Mouse (Mus musculus) G1E (cell line): ENCODE results near the gene Zswim3. TPM values are rescaled to one million over a fixed set of nuclear protein-coding genes. Genes with fewer than 3 reads are reported as not detected.

Experiments used
- ATAC-seq: 2 replicates; pipeline ENCODE4 v1.8.0; 2016; ENCODE audit warnings: mild to moderate bottlenecking; ENCODE audit not compliant: insufficient number of reproducible peaks, poor library complexity, low FRiP score, severe bottlenecking; ENCODE audit errors: extremely low read depth
- DNase-seq: peaks from one replicate; pipeline ENCODE4 v3.0.0; 2012; ENCODE audit warnings: low spot score
- H3K27me3 ChIP-seq: 2 replicates; pipeline ENCODE4 v1.6.1; 2012; ENCODE audit warnings: mild to moderate bottlenecking, low read length, inconsistent platforms; ENCODE audit not compliant: insufficient read depth
- H3K36me3 ChIP-seq: replicated peaks from 2 replicates; pipeline ENCODE3; 2012; ENCODE audit warnings: mild to moderate bottlenecking, inconsistent platforms
- H3K4me1 ChIP-seq: 2 replicates; pipeline ENCODE4 v1.6.1; 2012; ENCODE audit warnings: low read depth, low read length, inconsistent platforms, mixed read lengths; ENCODE audit not compliant: insufficient read depth
- H3K4me3 ChIP-seq: 2 replicates; pipeline ENCODE4 v1.5.1; 2012; ENCODE audit warnings: low read depth, mild to moderate bottlenecking, inconsistent platforms, low read length, moderate library complexity, mixed read lengths
- H3K9me3 ChIP-seq: replicated peaks from 2 replicates; pipeline ENCODE4 v1.6.1; 2012; ENCODE audit warnings: inconsistent platforms
- CTCF ChIP-seq: IDR thresholded peaks from 2 replicates; pipeline ENCODE4 v1.5.1; 2012; ENCODE audit warnings: low read depth, low read length, inconsistent platforms, mixed read lengths
- GATA1 ChIP-seq: IDR thresholded peaks from 2 replicates; pipeline ENCODE4 v1.6.1; 2012; ENCODE audit warnings: borderline replicate concordance, low read length, inconsistent platforms, mixed read lengths
- GATA2 ChIP-seq: IDR thresholded peaks from 2 replicates; pipeline ENCODE4 v1.6.1; 2012; ENCODE audit warnings: low read depth, low read length, inconsistent platforms, borderline replicate concordance
- POLR2AphosphoS5 ChIP-seq: IDR thresholded peaks from 2 replicates; pipeline ENCODE4 v1.6.1; 2012; ENCODE audit warnings: low read depth, low read length, inconsistent platforms; ENCODE audit not compliant: insufficient replicate concordance
- TAL1 ChIP-seq: conservative IDR thresholded peaks from 2 replicates; pipeline ENCODE4 v1.6.1; 2012; ENCODE audit warnings: low read depth, low read length, inconsistent platforms, mixed read lengths
- polyA plus RNA-seq: library from polyadenylated mRNA; stranded (reverse); fragments of >175 nt; gene quantifications from 2 replicates; pipeline ENCODE4 v1.2.3, GENCODE M21; 2012
- total RNA-seq, 2 experiments: library from RNA; stranded (forward) in 1 of 2; stranded (reverse) in 1 of 2; fragments of 200-1000 nt in 1 of 2; fragments of >200 nt in 1 of 2; fragmentation: Nextera tagmentation in 1 of 2; gene quantifications; 2 replicates each; pipeline ENCODE4 v1.2.3; 2014 to 2017

Gene Zswim3
- total and polyA plus RNA-seq, 3 experiments, result 1.2 to 7.1 (median 5.3) TPM

GRCm38 (mm10) chr2:164803201-164803920 is 1.5 kb upstream of the Zswim3 start:
- ATAC-seq (no peak), DNase-seq (no peak)
- H3K9me3 ChIP-seq, result no peaks in the 10 kb centered on the region
- peaks cover 34% of the 10 kb centered on the region for H3K4me1 ChIP-seq
- peaks cover 60% of the 10 kb centered on the region for H3K36me3 ChIP-seq
- H3K4me3 ChIP-seq, result peak overlapping the region; percentile 81
- H3K27me3 ChIP-seq, result no peaks in the 10 kb centered on the region
- TF ChIP-seq GATA1 (no peak), TAL1 (no peak), POLR2AphosphoS5 (no peak), CTCF (no peak), GATA2 (no peak)

- no peaks in the 10 kb centered on the region for H3K9me3 ChIP-seq
- peaks cover 34% of the 10 kb centered on the region for H3K4me1 ChIP-seq
- H3K36me3 ChIP-seq, result peaks cover 64% of the 10 kb centered on the region
- TF ChIP-seq CTCF, result no peak
- TF ChIP-seq POLR2AphosphoS5, result no peak
- TF ChIP-seq GATA1, result no peak
- no peak for TF ChIP-seq GATA2
- no peak for TF ChIP-seq TAL1
- H3K4me3 ChIP-seq, result peak overlapping the region; percentile 81
- H3K27me3 ChIP-seq, result no peaks in the 10 kb centered on the region
- ATAC-seq, result no peak
- no peak for DNase-seq
Measured at GRCm38 (mm10) chr2:164803921-164804313, 981 bp upstream of the Zswim3 start.

- DNase-seq, result peak; percentile 39
Measured at GRCm38 (mm10) chr2:164805332-164805718, 427 bp downstream of the Zswim3 start.

GRCm38 (mm10) chr2:164806614-164807013 is 1.7 kb downstream of the Zswim3 start:
- ATAC-seq (no peak), DNase-seq (no peak)
- H3K4me3 ChIP-seq, result no peak overlapping the region
- no peak for TF ChIP-seq GATA1
- TF ChIP-seq TAL1, result no peak
- TF ChIP-seq GATA2, result no peak
- no peak for TF ChIP-seq CTCF
- no peak for TF ChIP-seq POLR2AphosphoS5
- no peaks in the 10 kb centered on the region for H3K9me3 ChIP-seq
- H3K27me3 ChIP-seq, result no peaks in the 10 kb centered on the region
- H3K36me3 ChIP-seq, result peaks cover 60% of the 10 kb centered on the region
- peaks cover 34% of the 10 kb centered on the region for H3K4me1 ChIP-seq

More at GRCm38 (mm10) chr2:164805332-164805718, 427 bp downstream of the Zswim3 start:
- Histone ChIP-seq H3K36me3 (peaks cover 64% of the 10 kb centered on the region), H3K4me3 (peak overlapping the region; percentile 81), H3K27me3 (no peaks in the 10 kb centered on the region), H3K9me3 (no peaks in the 10 kb centered on the region), H3K4me1 (peaks cover 34% of the 10 kb centered on the region)
- peak; percentile 32 for ATAC-seq
- TF ChIP-seq POLR2AphosphoS5 (0 out of 2 replicates have a peak, but pooled peaks have one; percentile 22), GATA1 (no peak)

GRCm38 (mm10) chr2:164813557-164813956 is 8.7 kb downstream of the Zswim3 start:
- no peaks in the 10 kb centered on the region for H3K9me3 ChIP-seq
- H3K4me3 ChIP-seq, result no peak overlapping the region
- DNase-seq (no peak), ATAC-seq (no peak)
- TF ChIP-seq POLR2AphosphoS5, result no peak
- no peak for TF ChIP-seq TAL1
- no peak for TF ChIP-seq GATA2
- H3K36me3 ChIP-seq, result peaks cover 73% of the 10 kb centered on the region
- no peaks in the 10 kb centered on the region for H3K27me3 ChIP-seq
- H3K4me1 ChIP-seq, result peaks cover 6% of the 10 kb centered on the region; the same call in 1 of the 2 replicates

GRCm38 (mm10) chr2:164815348-164815747 is 10.4 kb downstream of the Zswim3 start:
- TF ChIP-seq POLR2AphosphoS5 (no peak), TAL1 (no peak), GATA1 (no peak), CTCF (no peak), GATA2 (no peak)
- Histone ChIP-seq H3K4me3 (no peak overlapping the region), H3K4me1 (peaks cover 6% of the 10 kb centered on the region; the same call in 1 of the 2 replicates), H3K9me3 (no peaks in the 10 kb centered on the region), H3K27me3 (no peaks in the 10 kb centered on the region), H3K36me3 (peaks cover 70% of the 10 kb centered on the region)
- DNase-seq, result no peak
- no peak for ATAC-seq

- H3K4me1 ChIP-seq, result peaks cover 6% of the 10 kb centered on the region; the same call in 1 of the 2 replicates
- H3K9me3 ChIP-seq, result no peaks in the 10 kb centered on the region
- H3K36me3 ChIP-seq, result peaks cover 70% of the 10 kb centered on the region
- DNase-seq (no peak), ATAC-seq (no peak)
- no peak for TF ChIP-seq CTCF
- TF ChIP-seq GATA1, result no peak
- no peak for TF ChIP-seq GATA2
- TF ChIP-seq TAL1, result no peak
- no peak for TF ChIP-seq POLR2AphosphoS5
- no peaks in the 10 kb centered on the region for H3K27me3 ChIP-seq
- no peak overlapping the region for H3K4me3 ChIP-seq
Measured at GRCm38 (mm10) chr2:164815821-164816220, 10.9 kb downstream of the Zswim3 start.
